Mouse (Mus musculus) ZHBTc4 (cell line): ENCODE results near the gene Zmynd19.
"Not testable (repeated sequence)": the region's sequence is repeated elsewhere in the genome, so short reads cannot be mapped to it uniquely, and the experiment has no call there.

ENCODE experiments used
- DNase-seq: peaks from one replicate; pipeline ENCODE4 v3.0.0-alpha.2; 2011; ENCODE audit warnings: low read depth, low spot score

Gene Zmynd19

GRCm38 (mm10) chr2:24935057-24935796, 14.4 kb upstream of the Zmynd19 start, which contains the start of gene Arrdc1:
Arrdc1 (minus strand) TSS chr2:24935252.
- DNase-seq = peak; percentile 99

- DNase-seq = no peak
Measured at GRCm38 (mm10) chr2:24942092-24942491, 7.5 kb upstream of the Zmynd19 start.

DNA sequence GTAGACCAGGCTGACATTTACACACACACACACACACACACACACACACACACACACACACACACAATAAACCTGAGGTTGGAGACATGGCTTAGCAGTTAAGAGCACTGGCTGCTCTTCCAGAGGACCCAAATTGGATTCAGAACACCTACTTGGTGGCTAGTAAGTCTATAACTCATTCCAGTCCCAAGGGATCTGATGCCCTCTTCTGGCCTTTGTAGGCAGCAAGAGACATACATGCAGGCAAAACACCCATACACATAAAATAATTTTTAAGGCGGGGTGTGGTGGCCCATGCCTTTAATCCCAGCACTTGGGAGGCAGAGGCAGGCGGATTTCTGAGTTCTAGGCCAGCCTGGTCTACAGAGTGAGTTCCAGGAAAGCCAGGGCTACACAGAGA, 5.3 kb upstream of the Zmynd19 start:
- peak; percentile 61 for DNase-seq

DNA sequence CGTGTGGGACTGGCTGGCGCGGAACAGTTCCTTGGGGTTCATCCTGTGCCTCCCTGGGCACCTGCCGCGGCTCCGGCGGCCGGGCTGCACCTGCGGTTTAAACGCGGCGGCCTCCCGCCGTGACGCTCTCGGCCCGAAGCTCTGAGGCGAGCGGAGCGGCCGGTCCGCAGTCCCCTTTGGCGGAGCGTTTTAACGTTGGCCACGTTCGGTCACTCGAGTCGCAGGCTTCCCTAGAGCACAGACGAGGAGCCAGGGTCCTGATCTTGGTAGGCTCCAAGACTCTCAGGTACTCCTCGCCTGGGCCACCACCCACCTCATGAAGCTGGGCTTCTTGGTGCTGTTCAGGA, 570 bp downstream of the Zmynd19 start:
- peak; percentile 56 for DNase-seq

DNA sequence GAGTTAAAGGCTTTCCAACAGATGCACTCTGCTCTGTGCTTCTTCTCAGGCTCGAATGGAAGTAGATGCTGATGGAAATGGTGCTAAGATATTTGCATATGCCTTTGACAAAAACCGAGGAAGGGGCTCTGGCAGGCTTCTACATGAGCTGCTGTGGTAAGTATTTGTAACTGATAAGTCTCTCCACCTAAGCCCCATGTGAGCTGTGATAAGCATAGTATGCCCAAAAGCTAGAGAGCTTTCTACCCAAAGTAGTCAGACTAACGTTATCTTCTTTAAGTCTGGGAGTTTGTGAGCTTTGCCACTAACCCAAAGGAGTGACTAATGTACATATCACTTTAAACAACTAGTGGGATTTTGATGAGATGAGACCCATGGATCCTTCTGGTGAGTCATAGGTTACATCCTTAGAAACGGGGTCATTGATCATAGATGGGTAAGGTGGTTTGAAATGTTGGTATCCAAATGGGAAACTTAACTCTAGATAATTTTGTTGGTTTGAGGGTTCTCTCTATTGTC, 3.0 kb downstream of the Zmynd19 start:
- no peak for DNase-seq

GRCm38 (mm10) chr2:24960910-24961309, 11.3 kb downstream of the Zmynd19 start:
- DNase-seq = no peak

- DNase-seq = peak; percentile 91
Measured at GRCm38 (mm10) chr2:24962304-24963000, 12.9 kb downstream of the Zmynd19 start, which contains the start of gene Dph7. Dph7 (plus strand) TSS chr2:24962400.

DNA sequence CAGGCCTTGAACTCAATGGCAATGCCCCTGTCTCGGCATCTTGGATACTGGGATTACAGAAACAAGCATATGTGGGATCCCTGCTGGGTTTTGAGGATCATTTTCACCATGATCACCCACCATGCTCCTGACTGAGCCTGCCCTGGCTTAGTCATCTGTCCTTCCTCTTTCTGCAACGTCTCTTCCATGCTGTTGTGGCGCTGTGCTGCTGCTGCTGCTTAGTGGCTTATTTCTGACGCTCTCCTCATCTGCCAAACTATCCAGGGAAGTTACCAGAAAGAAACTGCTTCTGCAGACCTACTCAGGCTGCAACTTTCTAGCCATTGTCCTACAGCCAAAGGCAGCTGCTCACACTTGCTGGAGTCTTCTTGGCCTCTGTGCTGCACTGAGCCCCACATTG, 20.8 kb downstream of the Zmynd19 start:
- DNase-seq = no peak

DNA sequence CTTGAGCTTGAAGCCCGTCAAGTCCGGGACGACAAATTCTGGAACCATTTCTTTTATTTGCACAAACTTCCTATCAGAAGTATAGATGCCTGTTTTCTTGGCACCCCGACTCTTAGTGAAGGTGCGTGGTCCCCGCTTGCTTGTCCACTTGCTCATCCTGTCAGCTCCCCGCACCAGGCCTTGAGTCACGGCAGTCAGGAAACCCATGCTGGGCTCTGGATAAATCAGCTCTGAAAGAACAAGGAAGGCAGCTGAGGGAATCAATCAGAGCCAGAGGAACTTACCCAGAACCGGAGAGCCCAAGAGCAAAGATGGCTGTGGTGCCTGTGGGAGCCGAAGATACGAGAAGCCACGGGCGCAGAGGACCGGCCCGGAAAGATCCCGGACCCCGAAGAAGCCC, 24.9 kb downstream of the Zmynd19 start:
- not testable (repeated sequence) for DNase-seq

- peak; percentile 98 for DNase-seq
Measured at GRCm38 (mm10) chr2:24974906-24975703, 25.5 kb downstream of the Zmynd19 start, which contains the start of gene Mrpl41. Mrpl41 (minus strand) TSS chr2:24975098.

GRCm38 (mm10) chr2:24975704-24976297, 26.2 kb downstream of the Zmynd19 start, which contains the start of gene Pnpla7:
Pnpla7 (plus strand) TSS chr2:24976033.
- peak; percentile 83 for DNase-seq

DNA sequence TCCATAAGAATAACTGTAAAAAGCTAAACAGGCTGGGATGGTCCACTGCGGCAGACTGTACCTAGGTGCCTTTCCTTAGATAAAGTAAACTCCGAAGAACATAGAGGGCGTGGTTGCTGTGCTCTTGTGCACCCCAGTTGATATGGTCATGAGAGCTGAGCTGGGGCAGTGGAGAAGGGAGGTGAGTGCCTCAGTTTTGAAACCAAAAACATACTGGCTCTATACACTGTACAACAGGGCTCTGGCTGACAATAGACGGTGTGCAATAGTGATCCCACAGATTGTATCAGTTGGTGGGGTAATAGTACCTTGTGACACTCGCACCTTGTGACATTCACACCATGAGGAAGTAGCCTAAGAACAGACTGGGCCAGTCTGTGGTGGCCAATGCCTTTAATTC, 27.4 kb downstream of the Zmynd19 start:
- DNase-seq = no peak

DNA sequence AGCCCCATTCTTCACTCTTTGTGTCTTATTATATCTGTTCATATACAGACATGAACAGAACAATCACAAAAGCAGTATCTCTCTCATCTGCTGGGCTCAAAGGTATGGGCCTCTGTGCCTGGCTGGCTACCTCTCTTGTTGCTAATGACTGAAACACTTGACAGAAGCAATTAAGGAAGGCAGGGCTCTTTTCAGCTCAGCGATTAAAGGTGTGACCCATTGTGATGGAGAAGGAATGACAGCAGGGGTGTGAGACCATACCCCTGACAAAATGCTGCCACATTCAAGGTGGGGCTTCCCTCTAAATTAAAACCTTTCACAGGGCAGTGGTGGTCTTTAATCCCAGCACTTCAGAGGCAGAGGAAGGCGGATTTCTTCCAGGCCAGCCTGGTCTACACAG, 38.2 kb downstream of the Zmynd19 start:
- DNase-seq = no peak

- no peak for DNase-seq
Measured at GRCm38 (mm10) chr2:24995332-24995731, 45.7 kb downstream of the Zmynd19 start.

GRCm38 (mm10) chr2:24996471-24996870, 46.9 kb downstream of the Zmynd19 start:
- DNase-seq = no peak

DNA sequence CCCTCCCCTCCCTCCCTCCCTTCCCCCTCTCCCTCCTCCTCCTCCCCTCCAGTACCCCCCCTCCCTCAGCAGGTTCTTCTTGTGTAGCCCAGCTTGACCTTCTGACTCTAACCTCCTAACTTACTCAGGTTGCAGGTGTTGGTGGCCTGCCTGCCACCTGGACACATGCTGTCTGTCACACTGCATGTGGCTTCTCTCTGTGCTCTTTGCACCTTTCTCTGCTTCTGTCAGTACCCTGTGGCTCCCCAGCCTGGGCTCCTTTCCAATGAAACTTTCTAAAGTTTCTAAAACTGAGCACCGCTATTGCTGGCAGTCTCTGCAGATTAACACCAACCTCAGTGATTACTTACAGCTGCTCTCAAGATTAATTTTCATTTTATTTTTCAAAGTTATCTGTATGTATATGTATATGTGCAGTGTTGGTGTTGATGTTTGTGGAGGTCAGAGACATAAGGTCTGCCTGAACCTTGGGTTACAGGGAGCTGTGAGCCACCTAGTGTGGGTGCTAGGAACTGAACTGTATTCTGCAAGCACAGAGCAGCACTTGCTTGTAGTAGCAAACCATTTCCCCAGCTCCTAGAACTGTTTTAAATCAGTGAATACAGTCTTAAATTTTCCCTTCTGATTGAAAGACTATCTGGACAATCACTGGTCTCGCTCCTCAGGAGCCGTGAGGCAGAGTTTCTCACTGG, 51.1 kb downstream of the Zmynd19 start:
- peak; percentile 56 for DNase-seq

GRCm38 (mm10) chr2:25003946-25004786, 54.6 kb downstream of the Zmynd19 start:
- DNase-seq = no peak

- DNase-seq = no peak
Measured at GRCm38 (mm10) chr2:25006767-25007166, 57.2 kb downstream of the Zmynd19 start.

DNA sequence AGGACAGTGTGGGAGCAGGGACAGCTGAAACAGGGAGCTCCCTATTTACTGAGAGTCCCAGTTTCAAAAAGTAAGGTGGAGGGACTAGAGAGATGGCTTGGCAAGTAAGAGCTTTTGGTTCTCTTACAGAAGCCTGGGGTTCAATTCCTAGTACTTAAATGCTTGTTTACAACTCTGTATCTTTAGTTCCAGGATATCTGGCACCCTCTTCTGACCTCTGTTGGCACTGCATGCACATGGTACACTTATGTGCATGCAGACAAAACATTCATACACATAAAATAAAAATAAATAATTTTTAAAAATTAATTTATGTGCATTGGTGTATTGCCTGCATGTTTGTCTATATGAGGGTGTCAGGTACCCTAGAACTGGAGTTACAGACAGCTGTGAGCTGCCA, 58.7 kb downstream of the Zmynd19 start:
- no peak for DNase-seq
